Mouse (Mus musculus) urinary bladder, postnatal 14 days (tissue): ENCODE measurements at regions not wholly inside any gene's neighbourhood (a gene's known extent, or its start where the extent isn't known, plus 50 kb on each side); places are given as distances from the start of the nearest gene placed in this dataset.

Source experiments
- DNase-seq: peaks from one replicate; pipeline ENCODE4 v3.0.0; 2021; ENCODE audit warnings: low spot score

GRCm38 (mm10) chr4:142956832-142957429, 255.9 kb downstream of the Prdm2 start:
- DNase-seq, result no peak

DNA sequence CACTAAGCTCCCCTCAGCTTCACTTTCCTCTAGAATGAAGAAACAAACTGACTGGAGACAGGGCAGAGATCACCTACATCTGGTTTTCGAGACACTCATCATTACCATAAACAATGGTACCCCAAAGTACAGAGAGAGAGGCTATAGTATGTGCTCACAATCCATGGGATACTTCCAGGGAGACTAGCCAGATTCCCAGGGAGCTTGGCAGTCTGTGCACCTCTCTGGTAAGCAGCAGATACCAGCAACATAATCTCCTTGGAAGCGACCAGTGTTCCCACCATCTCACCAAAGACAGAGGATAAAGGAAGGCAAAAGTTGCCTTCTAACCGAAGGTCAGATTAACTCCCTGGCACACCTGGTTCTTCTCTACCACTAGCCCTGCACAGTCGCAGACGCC, 256.4 kb downstream of the Prdm2 start:
- DNase-seq, result no peak

DNA sequence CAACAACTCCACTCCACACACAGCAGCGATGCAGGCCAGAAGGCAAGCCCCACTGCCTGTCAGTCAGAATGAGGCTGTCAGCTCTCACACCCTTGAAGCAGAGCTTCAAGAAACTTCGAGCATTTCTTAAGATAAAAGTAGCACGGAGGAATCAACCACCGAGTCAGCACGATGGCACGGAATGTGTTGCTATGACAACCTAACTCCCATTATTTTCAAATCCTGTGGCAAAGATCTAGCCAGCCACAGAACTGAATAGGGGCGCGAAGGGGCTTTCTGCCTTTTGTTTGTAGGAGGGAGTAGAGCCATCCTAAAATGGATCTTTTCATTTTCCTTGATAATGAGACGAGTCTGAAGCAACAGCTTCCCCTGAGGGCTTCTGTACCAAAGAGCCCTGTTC, 259.1 kb downstream of the Prdm2 start:
- DNase-seq, result no peak

DNA sequence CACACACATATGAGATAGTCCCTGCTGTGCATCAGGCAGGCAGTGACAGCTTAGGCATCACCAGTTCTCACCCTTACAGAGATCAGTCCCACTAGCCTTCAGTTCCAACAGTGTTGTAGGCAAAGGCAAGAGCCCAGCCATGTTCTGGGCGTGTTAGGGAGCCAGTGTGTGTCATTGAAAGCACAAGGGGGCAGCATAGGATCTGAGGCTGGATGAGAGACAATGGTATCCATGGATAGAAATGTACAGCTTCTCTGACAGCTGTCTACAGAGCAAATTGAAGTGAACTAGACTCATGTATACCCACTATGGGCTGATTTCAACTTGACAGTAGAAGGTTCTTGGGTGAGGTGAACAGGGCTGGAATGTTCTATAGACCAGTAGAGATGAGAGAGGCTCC, 259.9 kb downstream of the Prdm2 start:
- DNase-seq, result no peak

GRCm38 (mm10) chr4:142947673-142948072, 265.1 kb downstream of the Prdm2 start:
- no peak for DNase-seq

- no peak for DNase-seq
These were observed 279.2 kb downstream of the Prdm2 start for GRCm38 (mm10) chr4:142933627-142934026.

GRCm38 (mm10) chr4:142929245-142929644, 283.6 kb downstream of the Prdm2 start:
- DNase-seq, result no peak

- DNase-seq, result no peak
These were observed 285.3 kb downstream of the Prdm2 start for GRCm38 (mm10) chr4:142927328-142928108.

GRCm38 (mm10) chr4:142925111-142925510, 287.7 kb downstream of the Prdm2 start:
- DNase-seq, result no peak

GRCm38 (mm10) chr4:142909355-142909947, 303.3 kb downstream of the Prdm2 start:
- no peak for DNase-seq

GRCm38 (mm10) chr4:142908782-142909181, 304.0 kb downstream of the Prdm2 start:
- DNase-seq, result no peak

GRCm38 (mm10) chr4:142903356-142904032, 309.3 kb downstream of the Prdm2 start:
- no peak for DNase-seq

GRCm38 (mm10) chr4:142900792-142901191, 312.0 kb downstream of the Prdm2 start:
- no peak for DNase-seq

- DNase-seq, result no peak
These were observed 313.8 kb downstream of the Prdm2 start for GRCm38 (mm10) chr4:142898994-142899393.

GRCm38 (mm10) chr4:142890711-142891110, 322.1 kb downstream of the Prdm2 start:
- peak; percentile 8 for DNase-seq

GRCm38 (mm10) chr4:142888891-142889290, 323.9 kb downstream of the Prdm2 start:
- no peak for DNase-seq

- DNase-seq, result no peak
These were observed 324.9 kb downstream of the Prdm2 start for GRCm38 (mm10) chr4:142887876-142888275.

GRCm38 (mm10) chr4:142880323-142880759, 332.5 kb downstream of the Prdm2 start:
- DNase-seq, result peak; percentile 58

GRCm38 (mm10) chr4:142876151-142876550, 336.6 kb downstream of the Prdm2 start:
- no peak for DNase-seq

DNA sequence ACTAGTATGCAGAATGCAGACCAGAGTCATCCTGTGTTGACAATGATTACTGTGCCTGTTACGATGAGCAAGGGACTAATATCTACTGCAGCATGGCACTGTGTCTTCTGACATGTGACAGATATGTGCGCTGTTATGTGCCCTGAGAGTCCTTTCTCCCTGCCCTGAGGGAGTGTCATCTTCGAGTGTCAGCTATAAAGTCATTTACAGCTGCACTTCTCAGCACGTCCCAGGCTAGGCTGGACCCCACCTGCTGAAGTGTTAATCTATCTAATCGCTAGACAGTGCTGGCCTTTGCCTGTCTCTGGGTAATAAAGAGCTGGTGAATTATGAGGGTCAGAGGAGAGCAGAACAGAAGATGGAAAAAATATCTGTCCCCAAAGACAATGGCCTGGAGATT, 337.7 kb downstream of the Prdm2 start:
- DNase-seq, result no peak

GRCm38 (mm10) chr4:142866341-142866740, 346.5 kb downstream of the Prdm2 start:
- no peak for DNase-seq

DNA sequence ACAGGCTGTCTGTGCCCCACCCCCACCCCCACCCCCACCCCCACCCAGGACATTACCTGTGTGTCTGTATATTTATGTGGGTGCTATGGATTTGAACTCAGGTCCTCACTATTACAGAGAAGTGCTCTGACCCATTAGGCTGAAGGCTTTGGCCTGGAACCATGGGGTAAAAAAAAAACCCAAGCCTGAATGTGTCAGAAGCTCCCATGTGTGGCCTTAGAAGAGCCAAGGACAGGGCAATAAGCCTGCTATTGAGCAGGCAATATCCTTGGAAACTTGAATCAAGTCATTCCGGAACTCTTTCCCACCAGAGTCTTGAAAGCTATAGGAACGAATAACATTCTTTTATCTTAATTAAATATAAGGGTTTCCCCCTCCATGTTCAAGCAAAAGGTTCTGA, 347.2 kb downstream of the Prdm2 start:
- DNase-seq, result no peak

DNA sequence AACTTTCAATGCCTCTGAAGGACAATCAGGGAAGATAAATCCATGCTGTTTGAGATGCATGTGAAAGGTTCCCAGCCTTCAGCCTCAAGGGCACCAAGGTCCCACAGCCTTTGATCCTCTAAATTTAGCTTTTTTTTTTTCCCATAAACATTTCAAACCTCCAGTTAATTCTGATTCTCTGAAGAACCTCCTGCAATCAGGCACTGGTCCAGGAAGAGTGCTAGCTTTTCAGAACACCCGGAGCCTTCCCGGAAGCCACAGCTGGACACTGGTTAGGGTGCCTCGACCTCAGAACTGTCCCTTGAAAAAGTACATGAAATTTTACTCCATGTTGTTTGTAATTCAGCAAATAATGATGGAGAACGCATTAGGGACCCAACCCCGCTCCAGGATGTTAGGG, 348.9 kb downstream of the Prdm2 start:
- no peak for DNase-seq
